Mouse (Mus musculus) small intestine, adult 10 weeks (tissue): ENCODE measurements around the gene Mprip. TPM values are rescaled to one million over a fixed set of nuclear protein-coding genes. Genes with fewer than 3 reads are reported as not detected.

Experiments
- polyA plus RNA-seq: library from polyadenylated mRNA; stranded (reverse); fragments of 350-450 nt; fragmentation: Illumina TruSeq; extraction: RNeasy Lipid Tissue Mini Kit (QIAGEN cat#74804); gene quantifications from one replicate; pipeline ENCODE4 v1.2.3, GENCODE M21; 2014; ENCODE audit warnings: low replicate concordance

Gene Mprip
- polyA plus RNA-seq: 6.9 TPM

DNA sequence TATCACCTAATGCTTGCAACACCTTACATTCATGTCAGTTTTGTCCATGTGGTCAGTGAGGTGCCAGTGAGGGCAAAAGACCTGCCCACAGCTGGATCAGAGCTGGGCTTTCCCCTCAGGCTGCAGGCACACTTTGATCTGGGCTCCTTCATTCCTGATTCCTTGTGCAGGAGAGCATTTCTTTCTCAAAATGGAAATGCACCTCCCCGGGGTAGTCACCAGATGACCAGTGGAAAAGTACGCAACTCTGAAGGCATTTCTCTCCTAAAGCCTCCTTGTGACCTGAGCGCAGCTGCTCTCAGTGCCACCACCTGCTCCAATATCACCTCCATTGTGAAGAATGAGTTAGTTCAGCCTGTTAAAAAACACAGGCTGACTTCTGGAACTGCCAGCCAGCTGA, at the start of gene Mprip:
TSS of gene Mprip (plus strand) at position 301 of the 400 bp plus-strand sequence.

DNA sequence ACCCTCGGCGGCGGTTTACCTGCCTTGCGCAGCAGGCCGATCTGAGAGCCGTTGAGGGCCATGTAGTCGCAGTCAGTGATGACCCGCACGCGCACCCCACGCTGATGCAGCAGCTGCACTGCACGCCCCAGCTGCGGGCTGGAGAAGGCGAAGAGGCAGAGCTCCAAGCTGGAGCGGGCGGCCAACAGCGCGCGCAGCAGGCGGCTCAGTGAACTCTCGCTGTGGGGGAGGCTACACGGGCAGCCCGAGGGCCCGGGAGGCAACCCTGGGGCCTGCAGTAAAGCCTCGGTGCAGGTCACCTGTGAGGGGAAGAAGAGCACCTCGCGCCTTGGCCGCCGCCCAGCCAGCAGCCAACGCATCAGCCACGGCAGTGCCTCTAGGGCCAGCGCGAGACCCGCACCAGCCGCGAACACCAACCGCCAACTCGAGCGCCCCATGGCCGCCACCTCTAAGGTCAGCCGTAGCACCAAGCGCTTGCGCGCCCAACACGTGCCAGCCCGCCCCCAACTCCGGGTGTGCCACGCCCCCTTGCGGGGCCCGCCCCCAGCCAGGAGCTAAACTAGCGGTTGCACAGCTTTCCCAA, 126.2 kb downstream of the Mprip start, which contains the start of gene Pld6:
TSS of gene Pld6 (minus strand) at position 447 of the 583 bp plus-strand sequence.

DNA sequence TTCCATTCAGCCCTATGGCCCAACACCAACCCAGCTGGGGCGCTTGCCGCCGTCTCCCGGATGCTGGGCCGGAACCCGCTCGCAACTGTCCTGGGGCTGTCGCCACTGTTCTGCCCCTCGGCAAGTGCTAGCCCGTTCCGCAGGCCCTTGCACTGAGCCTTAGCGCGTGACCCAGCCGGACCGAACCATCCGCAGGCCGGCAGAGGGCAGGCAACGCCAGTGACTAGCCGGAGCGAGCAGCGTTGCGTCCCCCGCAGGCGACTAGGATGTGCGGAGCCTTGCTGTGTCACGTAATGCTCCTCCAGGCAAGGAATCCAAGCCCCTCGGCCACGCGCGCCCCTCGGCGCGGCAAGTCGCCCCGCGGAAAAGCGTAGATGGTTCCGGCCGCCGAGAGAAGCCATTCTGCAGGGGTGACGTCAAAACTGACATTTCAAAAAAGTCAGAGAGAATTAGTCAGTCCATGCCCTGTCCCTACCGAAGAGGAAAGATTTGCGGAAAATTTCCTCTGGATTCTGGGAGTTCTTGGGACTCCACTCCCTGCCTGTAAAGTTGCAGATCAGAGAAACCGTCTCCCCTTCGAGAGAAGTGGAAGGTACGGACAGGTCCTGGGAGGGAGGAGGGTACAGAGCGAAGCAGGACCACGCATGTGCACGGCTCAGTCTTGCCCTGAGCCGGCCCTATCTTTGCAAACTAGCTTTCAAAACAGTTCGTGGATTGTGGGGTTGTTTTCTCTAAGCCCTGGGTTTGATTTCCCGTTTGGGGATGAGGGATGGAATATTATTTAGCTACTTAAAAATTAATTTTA, 148.8 kb downstream of the Mprip start, which contains the start of gene Flcn:
TSS of gene Flcn (minus strand) at position 347 of the 805 bp plus-strand sequence.

Other genes with a start within 250 kb of the Mprip start
- 7.8 TPM for gene Jmjd4, start 211.3 kb upstream of the Mprip start, polyA plus RNA-seq
- 7.9 TPM for gene Snap47, start 210.1 kb upstream of the Mprip start, polyA plus RNA-seq
- 3.6 TPM for gene Zfp867, start 188.8 kb upstream of the Mprip start, polyA plus RNA-seq
- gene Zkscan17, start 134.6 kb upstream of the Mprip start, polyA plus RNA-seq: 0.85 TPM
- gene Nlrp3, start 119.7 kb upstream of the Mprip start, polyA plus RNA-seq: not detected
- gene Olfr222, start 85.1 kb upstream of the Mprip start, polyA plus RNA-seq: not detected
- gene Olfr223, start 68.0 kb upstream of the Mprip start, polyA plus RNA-seq: not detected
- not detected for gene Pld6, start 126.3 kb downstream of the Mprip start, polyA plus RNA-seq
- 2.5 TPM for gene Flcn, start 148.7 kb downstream of the Mprip start, polyA plus RNA-seq
- gene Nt5m, start 178.1 kb downstream of the Mprip start, polyA plus RNA-seq: 0.93 TPM
- 166 TPM for gene Cops3, start 178.5 kb downstream of the Mprip start, polyA plus RNA-seq